Mouse (Mus musculus) embryonic facial prominence, embryonic 12.5 days (tissue): ENCODE measurements at regions not wholly inside any gene's neighbourhood (a gene's known extent, or its start where the extent isn't known, plus 50 kb on each side); places are given as distances from the start of the nearest gene placed in this dataset.

Experiments
- ATAC-seq: fragments of 200-750 bp; cut with Nextera tagmentation; 2 replicates; pipeline ENCODE4 v1.8.0; 2017; ENCODE audit not compliant: insufficient number of reproducible peaks, insufficient read depth, low FRiP score, low TSS enrichment
- H3K27ac ChIP-seq: fragments of 300-500 bp; sonication (generic); 2 replicates; pipeline ENCODE4 v1.5.1; 2016; ENCODE audit warnings: mild to moderate bottlenecking
- H3K27me3 ChIP-seq: fragments of 300-500 bp; sonication (generic); 2 replicates; pipeline ENCODE4 v1.6.1; 2016; ENCODE audit warnings: mild to moderate bottlenecking, moderate library complexity
- H3K36me3 ChIP-seq: fragments of 300-500 bp; sonication (generic); 2 replicates; pipeline ENCODE4 v1.6.1; 2016; ENCODE audit warnings: mild to moderate bottlenecking
- H3K4me1 ChIP-seq: fragments of 300-500 bp; sonication (generic); 2 replicates; pipeline ENCODE4 v1.6.1; 2016
- H3K4me2 ChIP-seq: fragments of 300-500 bp; sonication (generic); replicated peaks from 2 replicates; pipeline ENCODE4 v1.6.1; 2016; ENCODE audit warnings: mild to moderate bottlenecking, moderate library complexity
- H3K4me3 ChIP-seq: fragments of 300-500 bp; sonication (generic); 2 replicates; pipeline ENCODE4 v1.5.1; 2016; ENCODE audit warnings: mild to moderate bottlenecking
- H3K9ac ChIP-seq: fragments of 300-500 bp; sonication (generic); 2 replicates; pipeline ENCODE4 v1.6.1; 2016; ENCODE audit warnings: mild to moderate bottlenecking, moderate library complexity
- H3K9me3 ChIP-seq: fragments of 300-500 bp; sonication (generic); 2 replicates; pipeline ENCODE4 v1.6.1; 2016; ENCODE audit warnings: mild to moderate bottlenecking, moderate library complexity
- WGBS: fragments of 180-500 bp; shearing (Covaris S2); methylation state at CpG from one replicate; pipeline ENCODE4 v1.1.7; 2016; 5-methylcytosine and 5-hydroxymethylcytosine counted together

GRCm38 (mm10) chr9:90833743-90834539 is 528.3 kb upstream of the Zic4 start:
- H3K4me1 ChIP-seq = no peaks in the 10 kb centered on the region
- 17% methylated on average over 3 of the region's 3 CpGs for WGBS
- H3K4me2 ChIP-seq = no peak overlapping the region
- no peaks in the 10 kb centered on the region for H3K36me3 ChIP-seq
- no peaks in the 10 kb centered on the region for H3K27me3 ChIP-seq
- no peak overlapping the region for H3K9ac ChIP-seq
- H3K27ac ChIP-seq = no peak overlapping the region
- no peaks in the 10 kb centered on the region for H3K9me3 ChIP-seq
- no peak overlapping the region for H3K4me3 ChIP-seq
- no peak for ATAC-seq

GRCm38 (mm10) chr9:90838184-90838926 is 523.9 kb upstream of the Zic4 start:
- no peak overlapping the region for H3K4me3 ChIP-seq
- no peak for ATAC-seq
- H3K9me3 ChIP-seq = no peaks in the 10 kb centered on the region
- H3K27ac ChIP-seq = no peak overlapping the region
- H3K9ac ChIP-seq = no peak overlapping the region
- no peaks in the 10 kb centered on the region for H3K36me3 ChIP-seq
- H3K27me3 ChIP-seq = no peaks in the 10 kb centered on the region
- H3K4me2 ChIP-seq = no peak overlapping the region
- no peaks in the 10 kb centered on the region for H3K4me1 ChIP-seq
- 70% methylated on average over 6 of the region's 6 CpGs for WGBS

GRCm38 (mm10) chr9:90851044-90851443 is 511.2 kb upstream of the Zic4 start:
- Histone ChIP-seq H3K27ac (no peak overlapping the region), H3K9ac (no peak overlapping the region), H3K4me1 (no peaks in the 10 kb centered on the region), H3K4me2 (no peak overlapping the region), H3K9me3 (no peaks in the 10 kb centered on the region), H3K4me3 (no peak overlapping the region), H3K27me3 (no peaks in the 10 kb centered on the region), H3K36me3 (no peaks in the 10 kb centered on the region)
- ATAC-seq = no peak
- 91% methylated on average over 5 of the region's 5 CpGs for WGBS

- ATAC-seq = no peak
- no peaks in the 10 kb centered on the region for H3K9me3 ChIP-seq
- H3K27me3 ChIP-seq = no peaks in the 10 kb centered on the region
- H3K9ac ChIP-seq = no peak overlapping the region
- H3K4me2 ChIP-seq = no peak overlapping the region
- no peak overlapping the region for H3K4me3 ChIP-seq
- H3K4me1 ChIP-seq = no peaks in the 10 kb centered on the region
- no peaks in the 10 kb centered on the region for H3K36me3 ChIP-seq
- H3K27ac ChIP-seq = no peak overlapping the region
- WGBS = 63% methylated on average over 5 of the region's 5 CpGs
Measured at GRCm38 (mm10) chr9:90871636-90872035, 490.6 kb upstream of the Zic4 start.

- no peaks in the 10 kb centered on the region for H3K9me3 ChIP-seq
- no peak for ATAC-seq
- H3K4me3 ChIP-seq = no peak overlapping the region
- H3K27me3 ChIP-seq = no peaks in the 10 kb centered on the region
- no peak overlapping the region for H3K27ac ChIP-seq
- H3K4me2 ChIP-seq = no peak overlapping the region
- 80% methylated on average over 1 of the region's 1 CpGs for WGBS
- H3K36me3 ChIP-seq = no peaks in the 10 kb centered on the region
- no peak overlapping the region for H3K9ac ChIP-seq
- no peaks in the 10 kb centered on the region for H3K4me1 ChIP-seq
Measured at GRCm38 (mm10) chr9:90884467-90884866, 477.7 kb upstream of the Zic4 start.

GRCm38 (mm10) chr9:90887405-90887804 is 474.8 kb upstream of the Zic4 start:
- no peaks in the 10 kb centered on the region for H3K9me3 ChIP-seq
- no peaks in the 10 kb centered on the region for H3K36me3 ChIP-seq
- H3K27me3 ChIP-seq = no peaks in the 10 kb centered on the region
- H3K4me1 ChIP-seq = no peaks in the 10 kb centered on the region
- H3K27ac ChIP-seq = no peak overlapping the region
- no peak overlapping the region for H3K9ac ChIP-seq
- no peak overlapping the region for H3K4me3 ChIP-seq
- WGBS = 99% methylated on average over 3 of the region's 3 CpGs
- ATAC-seq = no peak
- no peak overlapping the region for H3K4me2 ChIP-seq

GRCm38 (mm10) chr9:90890801-90891200 is 471.4 kb upstream of the Zic4 start:
- 92% methylated on average over 4 of the region's 4 CpGs for WGBS
- H3K9ac ChIP-seq = no peak overlapping the region
- H3K4me2 ChIP-seq = no peak overlapping the region
- no peak for ATAC-seq
- no peaks in the 10 kb centered on the region for H3K9me3 ChIP-seq
- H3K27me3 ChIP-seq = no peaks in the 10 kb centered on the region
- no peaks in the 10 kb centered on the region for H3K4me1 ChIP-seq
- H3K4me3 ChIP-seq = no peak overlapping the region
- H3K27ac ChIP-seq = no peak overlapping the region
- no peaks in the 10 kb centered on the region for H3K36me3 ChIP-seq

GRCm38 (mm10) chr9:90892816-90893215 is 469.4 kb upstream of the Zic4 start:
- no peaks in the 10 kb centered on the region for H3K36me3 ChIP-seq
- no peaks in the 10 kb centered on the region for H3K27me3 ChIP-seq
- H3K9me3 ChIP-seq = no peaks in the 10 kb centered on the region
- no peak overlapping the region for H3K4me3 ChIP-seq
- no peak overlapping the region for H3K27ac ChIP-seq
- no peak overlapping the region for H3K4me2 ChIP-seq
- H3K9ac ChIP-seq = no peak overlapping the region
- WGBS = 58% methylated on average over 1 of the region's 1 CpGs
- H3K4me1 ChIP-seq = no peaks in the 10 kb centered on the region
- no peak for ATAC-seq

- H3K36me3 ChIP-seq = no peaks in the 10 kb centered on the region
- no peak overlapping the region for H3K27ac ChIP-seq
- H3K4me3 ChIP-seq = no peak overlapping the region
- H3K9me3 ChIP-seq = no peaks in the 10 kb centered on the region
- H3K4me2 ChIP-seq = no peak overlapping the region
- no peaks in the 10 kb centered on the region for H3K4me1 ChIP-seq
- whole genome bisulfite sequencing = 22% methylated on average over 5 of the region's 5 CpGs
- no peaks in the 10 kb centered on the region for H3K27me3 ChIP-seq
- no peak overlapping the region for H3K9ac ChIP-seq
- ATAC-seq = no peak
Measured at GRCm38 (mm10) chr9:90903557-90903956, 458.7 kb upstream of the Zic4 start.

GRCm38 (mm10) chr9:90906106-90906505 is 456.1 kb upstream of the Zic4 start:
- no peak for ATAC-seq
- Histone ChIP-seq H3K27ac (no peak overlapping the region), H3K9ac (no peak overlapping the region), H3K4me2 (no peak overlapping the region), H3K36me3 (no peaks in the 10 kb centered on the region), H3K4me1 (no peaks in the 10 kb centered on the region), H3K9me3 (no peaks in the 10 kb centered on the region), H3K27me3 (no peaks in the 10 kb centered on the region), H3K4me3 (no peak overlapping the region)
- WGBS = 96% methylated on average over 5 of the region's 5 CpGs

- H3K4me3 ChIP-seq = no peak overlapping the region
- no peak for ATAC-seq
- no peaks in the 10 kb centered on the region for H3K9me3 ChIP-seq
- H3K36me3 ChIP-seq = no peaks in the 10 kb centered on the region
- WGBS = 92% methylated on average over 7 of the region's 7 CpGs
- no peak overlapping the region for H3K9ac ChIP-seq
- no peaks in the 10 kb centered on the region for H3K27me3 ChIP-seq
- H3K27ac ChIP-seq = no peak overlapping the region
- no peak overlapping the region for H3K4me2 ChIP-seq
- no peaks in the 10 kb centered on the region for H3K4me1 ChIP-seq
Measured at GRCm38 (mm10) chr9:90906684-90907083, 455.5 kb upstream of the Zic4 start.

- ATAC-seq = no peak
- Histone ChIP-seq H3K4me1 (no peaks in the 10 kb centered on the region), H3K27me3 (no peaks in the 10 kb centered on the region), H3K27ac (no peak overlapping the region), H3K9me3 (no peaks in the 10 kb centered on the region), H3K4me3 (no peak overlapping the region), H3K9ac (no peak overlapping the region), H3K4me2 (no peak overlapping the region), H3K36me3 (no peaks in the 10 kb centered on the region)
Measured at GRCm38 (mm10) chr9:90954613-90955012, 407.6 kb upstream of the Zic4 start.
